Mouse (Mus musculus) cerebellum, postnatal 14 days (tissue): ENCODE data around the gene Orc3.
"Not testable (repeated sequence)": the region's sequence is repeated elsewhere in the genome, so short reads cannot be mapped to it uniquely, and the experiment has no call there.

ENCODE experiments used
- DNase-seq, 2 experiments: peaks; one replicate each; pipeline ENCODE4 v3.0.0; 2021; ENCODE audit warnings: mixed read lengths in 2 of 2

Gene Orc3

GRCm38 (mm10) chr4:34581990-34582389 lies 32.8 kb downstream of the Orc3 start:
- DNase-seq, result no peak

GRCm38 (mm10) chr4:34581489-34581888 lies 33.3 kb downstream of the Orc3 start:
- not testable (repeated sequence) for DNase-seq

- no peak for DNase-seq
Measured at GRCm38 (mm10) chr4:34579215-34579614, 35.5 kb downstream of the Orc3 start.

GRCm38 (mm10) chr4:34577028-34577427 lies 37.7 kb downstream of the Orc3 start:
- no peak for DNase-seq

- DNase-seq, result no peak
Measured at GRCm38 (mm10) chr4:34572876-34573275, 41.9 kb downstream of the Orc3 start.

- no peak for DNase-seq
Measured at GRCm38 (mm10) chr4:34566226-34566625, 48.5 kb downstream of the Orc3 start.

GRCm38 (mm10) chr4:34560971-34561370 lies 53.8 kb downstream of the Orc3 start:
- peak; percentile 59 to 63 for DNase-seq

- no peak for DNase-seq
Measured at GRCm38 (mm10) chr4:34556183-34556582, 58.6 kb downstream of the Orc3 start.

- DNase-seq, result no peak
Measured at GRCm38 (mm10) chr4:34555604-34556003, 59.1 kb downstream of the Orc3 start.

GRCm38 (mm10) chr4:34554596-34554995 lies 60.1 kb downstream of the Orc3 start:
- no peak for DNase-seq

GRCm38 (mm10) chr4:34551966-34552365 lies 62.8 kb downstream of the Orc3 start:
- no peak for DNase-seq

- peak; percentile 66 to 67 for DNase-seq
Measured at GRCm38 (mm10) chr4:34551098-34551809, 63.5 kb downstream of the Orc3 start.

- peak in 1 of 2 experiments; percentile 56 for DNase-seq
Measured at GRCm38 (mm10) chr4:34550748-34551097, 64.0 kb downstream of the Orc3 start, which contains the start of gene Akirin2. Gene Akirin2 (plus strand): TSS chr4:34550937.

- DNase-seq, result peak; percentile 95 to 98
Measured at GRCm38 (mm10) chr4:34549981-34550747, 64.6 kb downstream of the Orc3 start.

- DNase-seq, result peak; percentile 88
Measured at GRCm38 (mm10) chr4:34529941-34530340, 84.8 kb downstream of the Orc3 start.

GRCm38 (mm10) chr4:34529379-34529778 lies 85.4 kb downstream of the Orc3 start:
- peak; percentile 32 to 46 for DNase-seq

GRCm38 (mm10) chr4:34528430-34529100 lies 86.2 kb downstream of the Orc3 start:
- no peak for DNase-seq

- no peak for DNase-seq
Measured at GRCm38 (mm10) chr4:34526771-34527170, 88.0 kb downstream of the Orc3 start.

GRCm38 (mm10) chr4:34523586-34523985 lies 91.2 kb downstream of the Orc3 start:
- peak; percentile 9 to 53 for DNase-seq

- peak; percentile 83 to 91 for DNase-seq
Measured at GRCm38 (mm10) chr4:34522846-34523245, 91.9 kb downstream of the Orc3 start.
